ENCODE assay signal across 8 mouse cellular contexts in genomic region chr6:145373712-145374221, GRCm38 (mm10).
A peak's percentile ranks its signal among the peaks of the same experiment; 100 is the strongest.
DNase-seq lines count a peak whose midpoint lies in the region; ATAC-seq and TF ChIP-seq lines count a peak whose summit lies in the region.

No protein-coding gene starts in this region.

- DNase-seq in kidney, postnatal 0 days (ENCODE audit: low spot score): no peak
- DNase-seq in kidney, adult 8-10 months: no peak
- DNase-seq in CD8-positive naive resting alpha-beta T cell, adult 2 months (ENCODE audit: low read depth in 2 of 2, low spot score in 2 of 2): peak; percentile 20 to 34
- peak; percentile 81 to 84 for DNase-seq in frontal cortex, postnatal 36 days (ENCODE audit: low spot score in 2 of 2)
- no peak for DNase-seq in midbrain, embryonic 10.5 days (ENCODE audit: low spot score)
- DNase-seq in forebrain, embryonic 11.5 days (ENCODE audit: low spot score): no peak
- no peak for DNase-seq in cerebellum, adult 9-11 months

- H3K9ac ChIP-seq in kidney, postnatal 0 days (ENCODE audit: low read depth, low read length): no peak overlapping the region
- no peak overlapping the region for H3K9ac ChIP-seq in forebrain, embryonic 11.5 days (ENCODE audit: low read length)

- WGBS in kidney, postnatal 0 days: 17% methylated on average over 7 of the region's 7 CpGs
- WGBS in midbrain, embryonic 10.5 days: 62% methylated on average over 7 of the region's 7 CpGs
- 58% methylated on average over 7 of the region's 7 CpGs for WGBS in forebrain, embryonic 11.5 days

- H3K9me3 ChIP-seq in kidney, postnatal 0 days (replicated peaks; ENCODE audit: low read length): no peaks in the 10 kb centered on the region
- H3K9me3 ChIP-seq in megakaryocyte, embryonic 14.5 days: no peaks in the 10 kb centered on the region
- H3K9me3 ChIP-seq in midbrain, embryonic 10.5 days (replicated peaks): no peaks in the 10 kb centered on the region
- H3K9me3 ChIP-seq in forebrain, embryonic 11.5 days (ENCODE audit: control insufficient read depth, low read length): no peaks in the 10 kb centered on the region

- TF ChIP-seq CTCF in kidney, postnatal 0 days (IDR thresholded peaks at IDR 0.05; ENCODE audit: low read depth): no peak

- no peaks in the 10 kb centered on the region for H3K27me3 ChIP-seq in kidney, postnatal 0 days (ENCODE audit: insufficient read depth, low read length)
- H3K27me3 ChIP-seq in megakaryocyte, embryonic 14.5 days (replicated peaks): peaks cover 42% of the 10 kb centered on the region
- H3K27me3 ChIP-seq in midbrain, embryonic 10.5 days (ENCODE audit: low read depth, poor library complexity, severe bottlenecking): no peaks in the 10 kb centered on the region
- H3K27me3 ChIP-seq in forebrain, embryonic 11.5 days (ENCODE audit: control insufficient read depth, insufficient read depth, low read length): no peaks in the 10 kb centered on the region

- peak; percentile 24; the same call in 1 of the 2 replicates for ATAC-seq in kidney, postnatal 0 days (replicated peaks; ENCODE audit: low FRiP score, low read depth)
- no peak for ATAC-seq in forebrain, embryonic 11.5 days (replicated peaks; ENCODE audit: low FRiP score)

- no peak overlapping the region for H3K27ac ChIP-seq in kidney, postnatal 0 days
- no peak overlapping the region for H3K27ac ChIP-seq in midbrain, embryonic 10.5 days (replicated peaks)
- no peak overlapping the region for H3K27ac ChIP-seq in forebrain, embryonic 11.5 days (ENCODE audit: low read depth, low read length)

- H3K4me1 ChIP-seq in kidney, postnatal 0 days (replicated peaks; ENCODE audit: insufficient read depth, low read length): peaks cover 3% of the 10 kb centered on the region; the same call in 1 of the 2 replicates
- H3K4me1 ChIP-seq in megakaryocyte, embryonic 14.5 days: peaks cover 12% of the 10 kb centered on the region
- peaks cover 15% of the 10 kb centered on the region for H3K4me1 ChIP-seq in midbrain, embryonic 10.5 days
- 0 out of 2 replicates have a peak, but pooled peaks cover 2% of the 10 kb centered on the region for H3K4me1 ChIP-seq in forebrain, embryonic 11.5 days (replicated peaks; ENCODE audit: control insufficient read depth, insufficient read depth, low read length)

- H3K4me3 ChIP-seq in kidney, postnatal 0 days (replicated peaks; ENCODE audit: low read depth, low read length): no peak overlapping the region
- peak overlapping the region; percentile 73 for H3K4me3 ChIP-seq in megakaryocyte, embryonic 14.5 days (replicated peaks)
- H3K4me3 ChIP-seq in midbrain, embryonic 10.5 days: no peak overlapping the region
- H3K4me3 ChIP-seq in forebrain, embryonic 11.5 days (ENCODE audit: low read depth, low read length): no peak overlapping the region

- no peaks in the 10 kb centered on the region for H3K36me3 ChIP-seq in kidney, postnatal 0 days (ENCODE audit: insufficient read depth, low read length)
- no peaks in the 10 kb centered on the region for H3K36me3 ChIP-seq in megakaryocyte, embryonic 14.5 days (replicated peaks; ENCODE audit: low read length)
- no peaks in the 10 kb centered on the region for H3K36me3 ChIP-seq in midbrain, embryonic 10.5 days
- H3K36me3 ChIP-seq in forebrain, embryonic 11.5 days (ENCODE audit: control insufficient read depth, insufficient read depth, low read length): no peaks in the 10 kb centered on the region

- H3K4me2 ChIP-seq in kidney, postnatal 0 days (ENCODE audit: low read length): no peak overlapping the region
- no peak overlapping the region for H3K4me2 ChIP-seq in forebrain, embryonic 11.5 days (ENCODE audit: low read depth, low read length, severe bottlenecking)

Comparison
In these comparisons a context has a peak if more than half of its experiments do, and no peak if none do; other contexts are left out.
1. DNase-seq: peak in CD8-positive naive resting alpha-beta T cell, adult 2 months (2 of 2) and frontal cortex, postnatal 36 days (2 of 2); none in kidney, postnatal 0 days (single experiment), kidney, adult 8-10 months (0 of 2), midbrain, embryonic 10.5 days (single experiment), forebrain, embryonic 11.5 days (single experiment) and cerebellum, adult 9-11 months (single experiment).